Mouse (Mus musculus): ENCODE data around the gene Nek9.

Nek9 gene

GRCm38 (mm10) chr12:85339243-85339729 lies at the start of gene Nek9:
Gene Nek9 (minus strand): TSS chr12:85339362.
- DNase-seq (ENCODE audit: low spot score), result peak; percentile 92

DNA sequence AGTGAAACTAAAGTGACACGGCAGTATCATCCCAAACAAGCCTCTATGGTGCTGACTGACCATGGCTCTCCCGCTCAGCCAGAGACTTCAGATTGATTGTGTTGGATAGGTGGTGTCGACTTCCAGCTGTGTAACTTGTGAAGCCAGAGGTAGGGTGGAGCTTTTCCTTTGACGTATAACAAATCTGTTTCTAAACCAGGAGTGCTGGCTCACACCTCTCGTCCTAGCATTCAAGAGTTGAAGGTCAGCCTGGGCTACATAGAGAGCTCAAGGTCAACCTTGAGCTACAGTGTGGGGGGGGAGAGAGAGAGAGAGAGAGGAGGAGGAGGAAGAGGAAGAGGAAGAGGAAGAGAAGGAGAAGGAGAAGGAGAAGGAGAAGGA lies 46.8 kb upstream of the Nek9 start:
- DNase-seq (ENCODE audit: low spot score), result no peak

DNA sequence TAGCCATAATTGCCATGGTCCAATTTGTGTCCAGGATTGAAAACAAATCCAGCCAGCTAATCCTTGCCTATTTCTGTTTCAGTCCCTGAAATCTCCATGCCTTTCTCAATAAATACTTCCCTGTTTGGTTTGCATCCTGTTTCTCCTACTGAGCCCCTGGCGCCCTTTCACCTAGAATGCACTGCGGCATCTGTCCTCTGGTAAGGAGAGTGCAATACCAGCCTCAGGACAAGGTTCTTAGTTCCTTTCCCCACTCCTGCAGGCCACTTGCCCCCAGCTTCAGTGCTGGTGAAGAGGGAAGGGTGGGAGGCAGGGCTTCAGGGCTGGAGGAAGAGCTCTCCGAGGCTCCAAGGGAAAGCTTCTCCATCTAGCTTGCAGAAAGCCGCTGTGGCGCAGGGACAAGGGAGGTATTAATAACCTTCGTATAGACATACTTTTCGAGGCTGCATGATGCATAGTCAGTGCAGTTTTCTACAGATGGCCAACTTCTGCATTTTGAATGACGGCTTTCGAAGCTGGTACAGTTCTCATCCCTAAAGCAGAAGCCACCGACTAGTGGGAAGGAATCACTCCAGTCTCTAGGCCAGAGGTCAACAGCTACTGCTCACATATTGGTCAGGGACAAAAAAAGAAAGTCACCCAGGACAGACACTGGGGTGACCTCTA lies 46.3 kb upstream of the Nek9 start:
- no peak for DNase-seq (ENCODE audit: low spot score)

- no peak for DNase-seq (ENCODE audit: low spot score)
Measured at GRCm38 (mm10) chr12:85382761-85383680, 43.9 kb upstream of the Nek9 start.

- DNase-seq (ENCODE audit: low spot score), result no peak
Measured at GRCm38 (mm10) chr12:85381570-85381969, 42.4 kb upstream of the Nek9 start.

DNA sequence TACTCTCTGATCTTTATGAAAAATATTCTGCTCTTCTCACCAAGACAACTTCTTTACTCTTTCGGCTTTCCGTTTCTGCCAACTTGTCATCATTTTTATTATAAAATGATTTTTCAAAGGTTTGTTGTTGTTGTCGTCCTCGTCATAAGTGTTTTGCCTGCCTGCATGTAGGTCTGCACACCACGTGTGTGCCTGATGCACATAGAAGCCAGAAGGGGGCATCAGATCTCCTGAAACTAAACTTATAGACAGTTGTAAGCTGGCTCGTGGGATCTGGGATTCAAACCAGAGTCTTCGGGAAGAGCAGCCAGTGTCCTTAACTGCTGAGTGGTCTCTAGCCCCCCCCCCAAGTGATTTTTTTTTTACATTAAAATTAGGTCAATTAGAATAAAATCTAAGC lies 41.8 kb upstream of the Nek9 start:
- DNase-seq (ENCODE audit: low spot score), result no peak

DNA sequence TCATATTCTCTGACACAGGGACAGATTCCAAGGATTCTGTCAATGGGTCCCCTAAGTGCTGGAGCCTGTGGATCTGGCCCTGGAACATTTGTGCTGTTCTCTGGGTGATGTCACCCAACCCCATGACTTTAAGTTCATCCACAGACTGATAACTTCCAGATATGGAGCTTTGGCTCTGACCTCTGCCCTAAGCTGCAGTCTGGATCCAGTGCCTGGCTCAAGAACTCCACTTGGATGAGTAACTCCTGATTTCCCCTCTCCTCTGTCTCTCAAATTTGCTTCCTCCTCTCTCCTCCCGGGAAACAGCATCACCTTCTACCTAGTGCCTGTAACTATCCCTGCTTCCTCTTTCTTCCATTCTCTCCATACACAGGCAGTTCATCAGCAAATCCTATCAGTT lies 41.1 kb upstream of the Nek9 start:
- DNase-seq (ENCODE audit: low spot score), result no peak

GRCm38 (mm10) chr12:85378271-85378670 lies 39.1 kb upstream of the Nek9 start:
- no peak for DNase-seq (ENCODE audit: low spot score)

DNA sequence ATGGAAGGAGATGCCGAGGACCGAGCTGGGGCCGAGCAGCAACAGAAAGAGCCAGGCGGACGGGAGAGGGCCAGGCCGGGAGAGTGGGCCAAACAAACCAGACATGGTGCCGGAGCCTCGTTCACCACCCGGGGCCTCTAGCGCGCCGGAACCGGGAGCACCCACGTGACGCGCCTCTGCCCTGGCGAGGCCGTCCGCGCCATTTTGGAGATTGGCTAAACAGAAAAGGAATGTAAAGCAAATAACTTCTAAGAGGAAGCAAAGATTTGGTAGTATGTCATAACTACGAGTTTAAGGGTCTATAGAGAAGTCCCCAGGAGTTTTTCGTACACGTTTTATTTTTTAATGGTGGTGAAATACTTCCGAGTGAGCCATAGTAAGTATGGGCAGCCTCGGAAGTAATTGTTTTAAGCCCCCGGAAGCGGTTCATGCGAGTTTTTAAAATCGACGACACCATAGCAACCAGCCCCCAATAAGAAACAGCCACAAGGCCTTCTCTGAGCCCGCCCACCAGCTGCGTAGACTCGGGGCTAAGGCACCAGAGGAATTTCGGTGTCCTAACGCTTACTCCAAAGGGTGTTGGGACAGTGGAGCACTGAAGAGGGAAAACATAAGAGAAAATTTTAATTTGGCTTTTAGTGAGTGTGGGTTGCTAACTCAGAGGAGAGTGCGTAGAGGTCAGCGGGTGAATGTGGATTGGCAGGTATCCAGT lies 35.6 kb upstream of the Nek9 start, which contains the start of gene Tmed10:
Gene Tmed10 (minus strand): TSS at position 287 of the 712 bp plus-strand sequence.
- peak; percentile 90 for DNase-seq (ENCODE audit: low spot score)

GRCm38 (mm10) chr12:85373591-85374560 lies 34.7 kb upstream of the Nek9 start:
- DNase-seq (ENCODE audit: low spot score), result peak; percentile 70

GRCm38 (mm10) chr12:85372068-85372665 lies 33.0 kb upstream of the Nek9 start:
- no peak for DNase-seq (ENCODE audit: low spot score)

DNA sequence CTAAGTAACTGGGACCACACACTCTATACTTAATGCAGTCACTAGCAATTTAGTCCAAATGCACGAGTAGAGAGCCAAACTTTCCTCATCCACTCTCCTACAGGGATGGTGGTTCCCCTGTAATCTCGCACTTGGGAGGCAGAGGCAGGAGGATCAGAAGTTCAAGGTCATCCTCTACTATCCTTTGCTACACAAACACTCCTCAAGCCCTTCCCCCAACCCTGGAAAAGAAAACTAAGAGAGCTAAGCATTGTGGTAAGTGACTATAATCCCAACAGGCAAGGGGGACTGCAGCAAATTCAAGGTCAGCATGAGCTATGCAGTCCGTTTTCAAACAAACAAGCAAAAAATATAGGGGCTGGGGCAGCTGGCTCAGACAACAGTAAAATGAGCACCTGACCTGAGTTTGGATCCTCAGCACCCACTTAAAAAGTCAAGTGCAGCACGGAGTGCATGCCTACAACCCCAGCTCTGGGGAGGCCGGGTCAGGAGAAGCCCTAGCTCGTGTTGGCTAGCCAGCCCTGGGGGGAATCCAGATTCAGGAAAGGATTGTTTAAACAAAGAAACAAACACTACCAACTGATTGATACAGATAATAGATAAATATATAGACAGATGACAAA lies 29.4 kb upstream of the Nek9 start:
- DNase-seq (ENCODE audit: low spot score), result no peak

DNA sequence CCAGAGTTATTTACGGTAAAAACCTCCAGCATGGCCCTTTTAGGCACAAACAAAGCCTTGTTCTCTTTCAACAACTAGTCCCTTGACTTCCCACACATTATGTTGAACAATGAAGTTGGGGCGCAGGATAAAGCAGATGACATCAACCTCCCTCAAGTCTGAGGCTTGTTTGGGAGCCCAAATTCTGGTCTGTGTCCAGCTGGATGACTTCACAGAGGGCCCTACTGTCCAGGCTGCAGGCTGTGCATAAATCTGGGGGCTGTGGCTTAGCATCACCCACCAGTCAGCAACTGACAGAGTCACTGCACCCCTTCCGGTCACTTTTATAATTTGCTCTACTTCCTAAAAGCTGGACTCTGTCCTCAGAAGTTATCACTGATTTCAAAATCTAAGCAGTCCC lies 27.1 kb upstream of the Nek9 start:
- DNase-seq (ENCODE audit: low spot score), result no peak

DNA sequence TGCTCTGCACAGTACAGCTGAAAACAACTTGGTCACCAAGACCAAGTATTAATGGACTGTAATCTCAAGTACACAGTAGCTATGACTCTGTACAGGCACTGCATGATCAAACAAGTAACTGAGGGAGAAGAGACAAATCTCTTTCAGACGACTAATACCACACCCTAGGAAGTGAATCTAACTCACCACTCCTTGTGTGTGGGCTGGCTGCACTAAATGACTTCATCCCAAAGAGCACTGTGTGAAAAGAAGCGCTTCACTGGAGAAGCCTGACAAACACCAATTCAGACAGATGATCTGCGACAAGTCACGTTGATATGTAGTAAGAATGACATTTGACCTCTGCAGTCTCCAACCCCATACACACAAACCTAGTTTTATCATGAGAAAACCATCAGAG lies 23.3 kb upstream of the Nek9 start:
- DNase-seq (ENCODE audit: low spot score), result no peak

- no peak for DNase-seq (ENCODE audit: low spot score)
Measured at GRCm38 (mm10) chr12:85361580-85361979, 22.4 kb upstream of the Nek9 start.

DNA sequence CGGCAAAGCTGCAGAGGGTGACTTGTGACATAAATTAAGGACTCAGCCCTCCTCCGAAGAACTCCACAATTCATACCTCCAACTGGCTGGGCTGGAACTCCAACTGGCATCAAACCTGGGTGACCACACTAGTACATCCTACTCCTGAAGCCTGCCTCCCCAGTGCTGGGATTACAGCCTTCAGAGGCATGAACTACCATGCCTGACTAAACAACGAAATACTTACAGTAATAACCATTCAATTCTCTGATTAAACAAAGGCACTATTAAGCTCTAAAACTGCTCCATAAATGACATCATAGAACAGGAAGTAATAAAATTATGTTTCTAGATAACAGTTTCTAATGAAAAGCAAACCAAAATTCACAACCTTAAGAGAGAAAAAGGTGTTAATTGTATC lies 22.0 kb upstream of the Nek9 start:
- DNase-seq (ENCODE audit: low spot score), result no peak

GRCm38 (mm10) chr12:85354061-85354460 lies 14.9 kb upstream of the Nek9 start:
- DNase-seq (ENCODE audit: low spot score), result no peak

DNA sequence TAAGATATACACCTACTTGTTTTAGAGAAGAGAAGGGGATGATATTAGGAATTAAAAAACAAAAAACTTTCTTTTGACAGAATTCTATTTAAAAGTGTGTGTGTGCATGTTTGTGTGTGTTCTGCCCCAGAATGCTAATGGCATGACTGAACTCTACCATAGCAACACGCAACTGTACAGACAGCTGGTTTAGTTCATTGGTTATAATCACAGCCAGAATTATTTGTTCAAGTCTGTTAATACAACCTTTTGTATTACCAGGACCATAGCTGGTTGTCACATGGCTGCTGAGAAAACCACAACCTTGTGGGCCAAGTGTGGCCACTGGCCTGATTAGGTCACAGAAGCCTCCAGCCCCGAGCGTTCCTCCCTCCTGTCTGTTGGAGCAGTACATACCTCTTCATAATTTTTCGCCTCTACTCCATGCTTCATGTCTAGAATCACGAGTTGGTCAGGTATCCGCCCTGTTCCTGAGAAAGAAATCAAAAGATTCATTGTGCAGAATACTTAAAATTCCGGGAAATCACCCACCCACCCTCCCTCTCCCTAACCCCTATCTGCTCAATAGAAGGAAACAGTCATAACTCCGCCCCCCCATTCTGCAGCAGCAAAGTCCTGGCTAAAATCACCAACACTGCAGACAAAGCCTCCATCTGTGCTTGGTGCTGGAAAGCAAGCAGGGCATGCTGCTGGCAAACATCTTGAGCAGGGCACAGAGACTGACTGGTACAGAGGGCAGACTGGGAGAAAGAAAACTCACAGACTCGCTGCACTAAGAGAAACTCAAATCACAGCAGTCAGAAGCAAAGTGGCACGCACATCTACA lies 11.5 kb upstream of the Nek9 start:
- no peak for DNase-seq (ENCODE audit: low spot score)

DNA sequence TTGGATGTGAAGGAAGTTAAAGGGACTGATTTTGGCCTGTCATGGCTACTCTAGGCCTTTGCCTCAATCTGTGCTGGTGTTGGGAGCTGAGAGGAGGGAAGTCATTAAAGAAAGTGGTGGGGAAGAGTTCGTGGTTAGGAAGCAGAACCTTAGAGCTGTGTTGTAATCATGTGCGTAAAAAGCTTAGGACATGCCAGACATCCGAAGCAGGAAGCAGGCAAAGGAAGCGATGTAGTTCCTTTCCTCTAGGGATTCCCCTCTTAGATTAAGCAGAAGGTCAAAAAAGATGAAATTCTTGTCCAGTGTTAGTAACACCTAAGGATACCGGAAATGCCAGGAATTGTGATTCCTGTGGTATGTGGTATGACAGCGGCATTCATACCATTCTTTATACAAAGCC lies 9.2 kb upstream of the Nek9 start:
- DNase-seq (ENCODE audit: low spot score), result no peak

GRCm38 (mm10) chr12:85347196-85347595 lies 8.0 kb upstream of the Nek9 start:
- no peak for DNase-seq (ENCODE audit: low spot score)

All from testis, postnatal 14 days (tissue).